Mouse (Mus musculus): ENCODE data around the gene Gpr158. TPM values are rescaled to one million over a fixed set of nuclear protein-coding genes. Genes with fewer than 3 reads are reported as not detected.
"Not testable (repeated sequence)": the region's sequence is repeated elsewhere in the genome, so short reads cannot be mapped to it uniquely, and the experiment has no call there.

The Gpr158 gene
- polyA plus RNA-seq, 1 experiment from 2014 or later: 0.09 TPM

GRCm38 (mm10) chr2:21408821-21409220, 41.5 kb downstream of the Gpr158 start:
- Histone ChIP-seq H3K9ac (replicated peaks) (no peak overlapping the region), H3K27ac (no peak overlapping the region), H3K9me3 (no peaks in the 10 kb centered on the region), H3K4me1 (replicated peaks) (no peaks in the 10 kb centered on the region), H3K27me3 (no peaks in the 10 kb centered on the region), H3K4me2 (no peak overlapping the region), H3K4me3 (replicated peaks) (no peak overlapping the region), H3K36me3 (no peaks in the 10 kb centered on the region)
- ATAC-seq (ENCODE audit: insufficient number of reproducible peaks, insufficient read depth, low FRiP score, low TSS enrichment, low read depth): no peak
- 77% methylated on average over 3 of the region's 3 CpGs for WGBS

DNA sequence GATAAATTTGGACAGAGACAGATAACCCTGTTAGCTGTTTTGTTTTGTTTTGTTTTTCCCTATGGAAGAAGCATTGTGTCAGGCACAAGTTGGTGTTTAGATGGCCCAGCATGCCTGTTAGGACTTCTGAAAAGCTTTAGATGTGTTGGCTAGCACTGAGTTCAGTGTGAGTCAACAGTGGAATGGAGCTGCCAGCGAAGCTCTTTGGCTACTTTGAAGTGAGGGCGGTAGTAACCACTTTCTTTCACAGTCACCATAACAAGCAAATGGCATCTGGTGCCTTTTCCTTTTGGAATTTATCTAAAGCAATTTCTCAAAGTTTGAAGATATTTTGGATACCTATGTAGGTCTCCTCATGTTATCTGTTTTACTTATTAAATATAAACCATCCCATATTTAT, 62.9 kb downstream of the Gpr158 start:
- no peaks in the 10 kb centered on the region for H3K36me3 ChIP-seq
- H3K9ac ChIP-seq (replicated peaks): no peak overlapping the region
- H3K27ac ChIP-seq: no peak overlapping the region
- ATAC-seq (ENCODE audit: insufficient number of reproducible peaks, insufficient read depth, low FRiP score, low TSS enrichment, low read depth): no peak
- H3K9me3 ChIP-seq: no peaks in the 10 kb centered on the region
- no peak overlapping the region for H3K4me3 ChIP-seq (replicated peaks)
- H3K27me3 ChIP-seq: no peaks in the 10 kb centered on the region
- no peaks in the 10 kb centered on the region for H3K4me1 ChIP-seq (replicated peaks)
- 76% methylated on average over 2 of the region's 2 CpGs for WGBS
- no peak overlapping the region for H3K4me2 ChIP-seq

DNA sequence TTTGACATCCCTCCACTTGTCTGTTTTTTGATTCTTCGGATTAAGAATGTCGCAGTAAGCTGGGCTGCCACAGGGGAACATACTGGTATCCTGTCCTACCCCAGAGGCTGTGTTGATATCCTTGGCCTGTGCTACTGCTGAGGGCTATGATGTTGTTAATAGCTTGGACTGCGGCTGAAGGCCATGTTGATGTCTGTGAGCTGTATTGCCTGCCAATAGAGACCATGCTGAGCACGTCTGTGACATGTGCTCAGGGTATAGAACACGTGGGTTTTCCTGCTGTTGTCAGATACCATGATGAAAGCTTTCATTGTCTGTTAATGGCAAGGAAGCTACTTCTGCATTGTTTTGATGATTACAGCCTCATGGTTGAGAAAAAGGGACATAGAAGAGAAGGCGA, 63.8 kb downstream of the Gpr158 start:
- Histone ChIP-seq H3K9ac (replicated peaks) (no peak overlapping the region), H3K9me3 (no peaks in the 10 kb centered on the region), H3K36me3 (no peaks in the 10 kb centered on the region), H3K27ac (no peak overlapping the region), H3K27me3 (no peaks in the 10 kb centered on the region), H3K4me1 (replicated peaks) (no peaks in the 10 kb centered on the region), H3K4me3 (replicated peaks) (no peak overlapping the region), H3K4me2 (no peak overlapping the region)
- ATAC-seq (ENCODE audit: insufficient number of reproducible peaks, insufficient read depth, low FRiP score, low TSS enrichment, low read depth): no peak
- WGBS: 80% methylated on average over 6 of the region's 6 CpGs

DNA sequence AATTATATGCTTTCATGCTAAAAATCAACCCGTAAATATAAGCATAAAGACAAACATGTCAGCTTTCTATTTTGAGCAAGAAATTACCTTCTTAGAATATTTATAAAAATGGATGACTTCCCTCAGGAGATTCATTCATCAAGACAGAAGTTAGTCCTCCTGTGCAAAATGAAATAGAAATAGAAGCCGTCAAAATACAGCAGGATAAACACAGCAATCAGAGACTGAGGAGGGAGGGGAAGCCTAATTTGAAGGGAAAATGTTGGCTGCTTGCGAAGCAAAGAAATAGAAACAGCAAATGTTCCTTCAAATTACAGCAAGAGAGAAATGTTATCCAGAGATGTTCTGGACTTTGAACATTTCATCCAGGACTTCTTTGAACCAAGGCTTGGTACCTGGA, 72.3 kb downstream of the Gpr158 start:
- H3K27ac ChIP-seq: no peak overlapping the region
- no peak overlapping the region for H3K4me2 ChIP-seq
- no peak overlapping the region for H3K4me3 ChIP-seq (replicated peaks)
- no peaks in the 10 kb centered on the region for H3K27me3 ChIP-seq
- no peaks in the 10 kb centered on the region for H3K9me3 ChIP-seq
- no peak overlapping the region for H3K9ac ChIP-seq (replicated peaks)
- no peaks in the 10 kb centered on the region for H3K36me3 ChIP-seq
- 87% methylated on average over 3 of the region's 3 CpGs for WGBS
- ATAC-seq (ENCODE audit: insufficient number of reproducible peaks, insufficient read depth, low FRiP score, low TSS enrichment, low read depth): no peak
- no peaks in the 10 kb centered on the region for H3K4me1 ChIP-seq (replicated peaks)

DNA sequence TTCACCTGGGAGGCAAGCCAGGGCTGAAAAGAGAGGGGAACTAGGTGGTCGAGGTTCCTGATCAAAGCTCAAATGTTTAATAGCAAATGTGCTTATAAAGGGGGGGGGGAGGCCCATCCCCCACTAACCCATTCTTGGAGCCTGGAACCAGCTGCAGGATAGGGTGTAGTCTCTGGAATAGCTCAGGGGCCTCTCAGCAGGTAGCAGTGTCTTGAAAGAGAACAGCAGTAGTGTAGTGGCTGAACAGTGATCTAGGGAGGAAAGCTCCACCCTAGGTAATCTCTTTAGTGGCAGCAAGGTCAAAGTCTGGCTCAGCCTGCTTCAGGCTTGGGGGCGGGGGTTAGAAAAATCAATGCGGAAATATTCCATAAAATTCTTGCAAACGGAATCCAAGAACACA, 93.3 kb downstream of the Gpr158 start:
- not testable (repeated sequence) for H3K36me3 ChIP-seq; H3K9ac ChIP-seq (replicated peaks); H3K4me1 ChIP-seq (replicated peaks); ATAC-seq (ENCODE audit: insufficient number of reproducible peaks, insufficient read depth, low FRiP score, low TSS enrichment, low read depth); H3K4me2 ChIP-seq; H3K4me3 ChIP-seq (replicated peaks); H3K27ac ChIP-seq; H3K27me3 ChIP-seq; H3K9me3 ChIP-seq
- 78% methylated on average over 4 of the region's 4 CpGs for WGBS

DNA sequence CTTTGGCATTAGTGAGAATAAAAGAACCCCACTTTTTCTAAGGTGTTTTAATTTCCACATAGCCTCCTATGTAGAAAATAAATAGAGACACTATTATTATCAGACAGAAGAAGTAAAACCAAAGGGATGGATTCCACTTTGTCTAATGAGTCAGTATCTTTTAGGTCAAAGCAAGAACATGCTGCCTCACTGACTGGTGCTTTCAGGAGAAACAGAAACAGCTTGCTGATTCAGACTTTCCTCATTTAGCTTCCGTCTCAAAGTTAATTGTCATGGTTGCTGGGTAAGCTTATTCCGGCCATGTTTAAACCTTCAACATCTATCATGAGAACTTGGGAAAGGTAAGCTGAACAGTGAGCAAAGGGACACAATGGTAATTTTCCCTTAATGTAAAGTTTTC, 107.6 kb downstream of the Gpr158 start:
- no peak for ATAC-seq (ENCODE audit: insufficient number of reproducible peaks, insufficient read depth, low FRiP score, low TSS enrichment, low read depth)
- Histone ChIP-seq H3K4me1 (replicated peaks) (no peaks in the 10 kb centered on the region), H3K27me3 (no peaks in the 10 kb centered on the region), H3K27ac (no peak overlapping the region), H3K36me3 (no peaks in the 10 kb centered on the region), H3K4me3 (replicated peaks) (no peak overlapping the region), H3K4me2 (no peak overlapping the region), H3K9ac (replicated peaks) (no peak overlapping the region), H3K9me3 (no peaks in the 10 kb centered on the region)
- WGBS: 93% methylated on average over 2 of the region's 2 CpGs

DNA sequence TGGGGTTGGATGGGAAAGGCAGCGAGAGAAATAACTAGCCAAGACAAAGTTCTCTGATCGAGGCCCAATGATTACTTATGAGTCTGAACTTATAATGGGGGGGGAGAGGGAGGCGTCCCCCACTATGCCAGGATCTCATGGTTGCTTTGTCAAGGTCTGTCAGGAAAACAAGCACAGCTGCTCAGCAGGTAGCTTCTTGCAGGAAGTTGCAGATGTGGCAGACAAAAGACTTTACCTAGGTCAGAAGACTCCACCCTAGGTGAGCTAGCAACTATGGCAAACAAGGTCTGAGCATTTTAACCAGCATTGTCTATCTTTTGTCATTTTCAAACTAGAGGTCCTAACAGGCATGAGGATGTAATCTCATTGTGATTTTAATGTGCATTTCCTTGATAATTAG, 129.5 kb downstream of the Gpr158 start:
- ATAC-seq (ENCODE audit: insufficient number of reproducible peaks, insufficient read depth, low FRiP score, low TSS enrichment, low read depth): no peak
- 77% methylated on average over 3 of the region's 3 CpGs for WGBS

GRCm38 (mm10) chr2:21497965-21498364, 130.6 kb downstream of the Gpr158 start:
- no peak overlapping the region for H3K4me2 ChIP-seq
- H3K9me3 ChIP-seq: no peaks in the 10 kb centered on the region
- no peak for ATAC-seq (ENCODE audit: insufficient number of reproducible peaks, insufficient read depth, low FRiP score, low TSS enrichment, low read depth)
- WGBS: 79% methylated on average over 1 of the region's 1 CpGs
- no peak overlapping the region for H3K9ac ChIP-seq (replicated peaks)
- H3K27ac ChIP-seq: no peak overlapping the region
- H3K27me3 ChIP-seq: no peaks in the 10 kb centered on the region
- no peaks in the 10 kb centered on the region for H3K36me3 ChIP-seq
- H3K4me3 ChIP-seq (replicated peaks): no peak overlapping the region
- no peaks in the 10 kb centered on the region for H3K4me1 ChIP-seq (replicated peaks)

More for the DNA sequence above, 129.5 kb downstream of the Gpr158 start:
- Histone ChIP-seq H3K4me1 (replicated peaks) (no peaks in the 10 kb centered on the region), H3K27ac (no peak overlapping the region), H3K9ac (replicated peaks) (no peak overlapping the region), H3K36me3 (no peaks in the 10 kb centered on the region), H3K27me3 (no peaks in the 10 kb centered on the region), H3K4me2 (no peak overlapping the region), H3K9me3 (no peaks in the 10 kb centered on the region), H3K4me3 (replicated peaks) (no peak overlapping the region)

- no peaks in the 10 kb centered on the region for H3K4me1 ChIP-seq (replicated peaks)
- H3K4me2 ChIP-seq: no peak overlapping the region
- H3K4me3 ChIP-seq (replicated peaks): no peak overlapping the region
- H3K9me3 ChIP-seq: no peaks in the 10 kb centered on the region
- no peaks in the 10 kb centered on the region for H3K36me3 ChIP-seq
- H3K27ac ChIP-seq: no peak overlapping the region
- 77% methylated on average over 2 of the region's 2 CpGs for WGBS
- ATAC-seq (ENCODE audit: insufficient number of reproducible peaks, insufficient read depth, low FRiP score, low TSS enrichment, low read depth): no peak
- no peaks in the 10 kb centered on the region for H3K27me3 ChIP-seq
- H3K9ac ChIP-seq (replicated peaks): no peak overlapping the region
Measured at GRCm38 (mm10) chr2:21499399-21499798, 132.1 kb downstream of the Gpr158 start.

GRCm38 (mm10) chr2:21507449-21507848, 140.1 kb downstream of the Gpr158 start:
- no peak overlapping the region for H3K27ac ChIP-seq
- no peaks in the 10 kb centered on the region for H3K36me3 ChIP-seq
- H3K4me2 ChIP-seq: no peak overlapping the region
- H3K9me3 ChIP-seq: no peaks in the 10 kb centered on the region
- H3K4me3 ChIP-seq (replicated peaks): no peak overlapping the region
- no peak overlapping the region for H3K9ac ChIP-seq (replicated peaks)
- H3K4me1 ChIP-seq (replicated peaks): no peaks in the 10 kb centered on the region
- WGBS: 41% methylated on average over 1 of the region's 1 CpGs
- no peaks in the 10 kb centered on the region for H3K27me3 ChIP-seq
- ATAC-seq (ENCODE audit: insufficient number of reproducible peaks, insufficient read depth, low FRiP score, low TSS enrichment, low read depth): no peak

GRCm38 (mm10) chr2:21530750-21531149, 163.4 kb downstream of the Gpr158 start:
- Histone ChIP-seq H3K4me2 (no peak overlapping the region), H3K27ac (no peak overlapping the region), H3K4me1 (replicated peaks) (no peaks in the 10 kb centered on the region), H3K9me3 (peaks cover 3% of the 10 kb centered on the region; the same call in 1 of the 2 replicates), H3K4me3 (replicated peaks) (no peak overlapping the region), H3K27me3 (no peaks in the 10 kb centered on the region), H3K36me3 (no peaks in the 10 kb centered on the region), H3K9ac (replicated peaks) (no peak overlapping the region)
- no peak for ATAC-seq (ENCODE audit: insufficient number of reproducible peaks, insufficient read depth, low FRiP score, low TSS enrichment, low read depth)

GRCm38 (mm10) chr2:21619180-21619579, 251.8 kb downstream of the Gpr158 start:
- no peak overlapping the region for H3K4me3 ChIP-seq (replicated peaks)
- no peak overlapping the region for H3K4me2 ChIP-seq
- no peak for ATAC-seq (ENCODE audit: insufficient number of reproducible peaks, insufficient read depth, low FRiP score, low TSS enrichment, low read depth)
- WGBS: 60% methylated on average over 6 of the region's 6 CpGs
- no peak overlapping the region for H3K27ac ChIP-seq
- no peaks in the 10 kb centered on the region for H3K36me3 ChIP-seq
- H3K4me1 ChIP-seq (replicated peaks): no peaks in the 10 kb centered on the region
- no peaks in the 10 kb centered on the region for H3K27me3 ChIP-seq
- no peaks in the 10 kb centered on the region for H3K9me3 ChIP-seq
- no peak overlapping the region for H3K9ac ChIP-seq (replicated peaks)

Measured in limb, embryonic 12.5 days (tissue).